Mouse (Mus musculus) embryonic facial prominence, embryonic 10.5 days (tissue): ENCODE results near the gene Cfl2. TPM values are rescaled to one million over a fixed set of nuclear protein-coding genes. Genes with fewer than 3 reads are reported as not detected.
"Not testable (repeated sequence)": the region's sequence is repeated elsewhere in the genome, so short reads cannot be mapped to it uniquely, and the experiment has no call there.

Experiments
- DNase-seq: peaks from one replicate; pipeline ENCODE4 v3.0.0-alpha.2; 2017; ENCODE audit warnings: low spot score
- H3K27ac ChIP-seq: fragments of 300-500 bp; sonication (generic); replicated peaks from 2 replicates; pipeline ENCODE4 v1.5.1; 2016; ENCODE audit warnings: mild to moderate bottlenecking
- H3K27me3 ChIP-seq: fragments of 300-500 bp; sonication (generic); replicated peaks from 2 replicates; pipeline ENCODE4 v1.6.1; 2016; ENCODE audit warnings: low read depth, mild to moderate bottlenecking; ENCODE audit not compliant: poor library complexity, severe bottlenecking
- H3K36me3 ChIP-seq: fragments of 300-500 bp; sonication (generic); replicated peaks from 2 replicates; pipeline ENCODE4 v1.6.1; 2016; ENCODE audit warnings: mild to moderate bottlenecking, moderate library complexity
- H3K4me1 ChIP-seq: fragments of 300-500 bp; sonication (generic); 2 replicates; pipeline ENCODE4 v1.6.1; 2016
- H3K4me3 ChIP-seq: fragments of 300-500 bp; sonication (generic); 2 replicates; pipeline ENCODE4 v1.5.1; 2016; ENCODE audit warnings: mild to moderate bottlenecking, moderate library complexity
- H3K9me3 ChIP-seq: fragments of 300-500 bp; sonication (generic); 2 replicates; pipeline ENCODE4 v1.6.1; 2016; ENCODE audit warnings: mild to moderate bottlenecking
- WGBS: fragments of 180-500 bp; shearing (Covaris S2); methylation state at CpG from one replicate; pipeline ENCODE4 v1.1.7; 2016; 5-methylcytosine and 5-hydroxymethylcytosine counted together
- polyA plus RNA-seq: library from polyadenylated mRNA; unstranded; fragments of >200 nt; fragmentation: Nextera tagmentation; extraction: Ambion mirVana; gene quantifications from 2 replicates; pipeline ENCODE4 v1.2.1, GENCODE M21; 2016

Cfl2 gene
- polyA plus RNA-seq, 1 experiment from 2014 or later, result 165 TPM

- WGBS, result 85% methylated on average over 2 of the region's 2 CpGs
- H3K4me1 ChIP-seq, result no peaks in the 10 kb centered on the region
- no peak overlapping the region for H3K4me3 ChIP-seq
- no peak overlapping the region for H3K27ac ChIP-seq
- no peak for DNase-seq
- H3K36me3 ChIP-seq, result peaks cover 19% of the 10 kb centered on the region
- H3K9me3 ChIP-seq, result no peaks in the 10 kb centered on the region
- H3K27me3 ChIP-seq, result no peaks in the 10 kb centered on the region
Measured at GRCm38 (mm10) chr12:54850551-54850950, 12.1 kb downstream of the Cfl2 start.

- Histone ChIP-seq H3K36me3 (0 out of 2 replicates have a peak, but pooled peaks cover 4% of the 10 kb centered on the region), H3K27me3 (no peaks in the 10 kb centered on the region), H3K9me3 (no peaks in the 10 kb centered on the region), H3K27ac (no peak overlapping the region), H3K4me3 (no peak overlapping the region), H3K4me1 (no peaks in the 10 kb centered on the region)
- no peak for DNase-seq
Measured at GRCm38 (mm10) chr12:54844415-54844814, 18.3 kb downstream of the Cfl2 start.

- no peak overlapping the region for H3K27ac ChIP-seq
- H3K27me3 ChIP-seq, result no peaks in the 10 kb centered on the region
- no peak for DNase-seq
- H3K4me1 ChIP-seq, result peaks cover under 1% of the 10 kb centered on the region; the same call in 1 of the 2 replicates
- WGBS, result 90% methylated on average over 1 of the region's 1 CpGs
- no peaks in the 10 kb centered on the region for H3K9me3 ChIP-seq
- H3K4me3 ChIP-seq, result no peak overlapping the region
- no peaks in the 10 kb centered on the region for H3K36me3 ChIP-seq
Measured at GRCm38 (mm10) chr12:54841576-54841975, 21.1 kb downstream of the Cfl2 start.

- Histone ChIP-seq H3K4me3 (no peak overlapping the region), H3K27me3 (no peaks in the 10 kb centered on the region), H3K36me3 (no peaks in the 10 kb centered on the region), H3K27ac (no peak overlapping the region), H3K9me3 (no peaks in the 10 kb centered on the region), H3K4me1 (peaks cover 13% of the 10 kb centered on the region)
- no peak for DNase-seq
- 83% methylated on average over 2 of the region's 2 CpGs for WGBS
Measured at GRCm38 (mm10) chr12:54839815-54840214, 22.9 kb downstream of the Cfl2 start.

GRCm38 (mm10) chr12:54838931-54839330 lies 23.7 kb downstream of the Cfl2 start:
- H3K4me1 ChIP-seq, result peaks cover 18% of the 10 kb centered on the region
- no peaks in the 10 kb centered on the region for H3K36me3 ChIP-seq
- no peaks in the 10 kb centered on the region for H3K27me3 ChIP-seq
- no peak overlapping the region for H3K4me3 ChIP-seq
- DNase-seq, result no peak
- no peaks in the 10 kb centered on the region for H3K9me3 ChIP-seq
- no peak overlapping the region for H3K27ac ChIP-seq

GRCm38 (mm10) chr12:54835608-54836570 lies 26.8 kb downstream of the Cfl2 start:
- DNase-seq, result no peak
- H3K27ac ChIP-seq, result 0 out of 2 replicates have a peak overlapping the region, but pooled peaks have one; percentile 70
- H3K9me3 ChIP-seq, result no peaks in the 10 kb centered on the region
- H3K27me3 ChIP-seq, result no peaks in the 10 kb centered on the region
- H3K4me1 ChIP-seq, result peaks cover 20% of the 10 kb centered on the region
- 0 out of 2 replicates have a peak overlapping the region, but pooled peaks have one; percentile 47 for H3K4me3 ChIP-seq
- H3K36me3 ChIP-seq, result no peaks in the 10 kb centered on the region
- 79% methylated on average over 18 of the region's 18 CpGs for WGBS

- H3K27me3 ChIP-seq, result no peaks in the 10 kb centered on the region
- peak overlapping the region; percentile 47 for H3K4me3 ChIP-seq
- WGBS, result 13% methylated on average over 11 of the region's 11 CpGs
- peak overlapping the region; percentile 70 for H3K27ac ChIP-seq
- DNase-seq, result peak; percentile 89
- no peaks in the 10 kb centered on the region for H3K36me3 ChIP-seq
- no peaks in the 10 kb centered on the region for H3K9me3 ChIP-seq
- peaks cover 20% of the 10 kb centered on the region for H3K4me1 ChIP-seq
Measured at GRCm38 (mm10) chr12:54834925-54835447, 27.7 kb downstream of the Cfl2 start.

GRCm38 (mm10) chr12:54833856-54834399 lies 28.7 kb downstream of the Cfl2 start:
- WGBS, result 73% methylated on average over 9 of the region's 9 CpGs
- no peak overlapping the region for H3K27ac ChIP-seq

GRCm38 (mm10) chr12:54831927-54832326 lies 30.8 kb downstream of the Cfl2 start:
- not testable (repeated sequence) for H3K27ac ChIP-seq, DNase-seq, H3K9me3 ChIP-seq, H3K4me3 ChIP-seq, H3K27me3 ChIP-seq, H3K36me3 ChIP-seq
- H3K4me1 ChIP-seq, result peaks cover 20% of the 10 kb centered on the region
- WGBS, result 85% methylated on average over 1 of the region's 1 CpGs

More at GRCm38 (mm10) chr12:54833856-54834399, 28.7 kb downstream of the Cfl2 start:
- Histone ChIP-seq H3K27me3 (no peaks in the 10 kb centered on the region), H3K9me3 (no peaks in the 10 kb centered on the region), H3K4me3 (no peak overlapping the region), H3K4me1 (peaks cover 20% of the 10 kb centered on the region), H3K36me3 (no peaks in the 10 kb centered on the region)
- DNase-seq, result no peak

GRCm38 (mm10) chr12:54830574-54830973 lies 32.1 kb downstream of the Cfl2 start:
- no peaks in the 10 kb centered on the region for H3K36me3 ChIP-seq
- no peak overlapping the region for H3K27ac ChIP-seq
- H3K9me3 ChIP-seq, result no peaks in the 10 kb centered on the region
- no peaks in the 10 kb centered on the region; the same call in 1 of the 2 replicates for H3K27me3 ChIP-seq
- peak; percentile 81 for DNase-seq
- H3K4me3 ChIP-seq, result no peak overlapping the region
- 16% methylated on average over 6 of the region's 6 CpGs for WGBS
- H3K4me1 ChIP-seq, result peaks cover 15% of the 10 kb centered on the region

GRCm38 (mm10) chr12:54829876-54830275 lies 32.8 kb downstream of the Cfl2 start:
- DNase-seq, result no peak
- Histone ChIP-seq H3K4me1 (peaks cover 8% of the 10 kb centered on the region), H3K9me3 (no peaks in the 10 kb centered on the region), H3K27me3 (no peaks in the 10 kb centered on the region; the same call in 1 of the 2 replicates), H3K4me3 (no peak overlapping the region), H3K27ac (no peak overlapping the region), H3K36me3 (no peaks in the 10 kb centered on the region)
- 59% methylated on average over 5 of the region's 5 CpGs for WGBS

- DNase-seq, result no peak
- no peaks in the 10 kb centered on the region for H3K36me3 ChIP-seq
- no peak overlapping the region for H3K4me3 ChIP-seq
- no peak overlapping the region for H3K27ac ChIP-seq
- no peaks in the 10 kb centered on the region; the same call in 1 of the 2 replicates for H3K27me3 ChIP-seq
- 81% methylated on average over 1 of the region's 1 CpGs for WGBS
- H3K9me3 ChIP-seq, result no peaks in the 10 kb centered on the region
- no peaks in the 10 kb centered on the region for H3K4me1 ChIP-seq
Measured at GRCm38 (mm10) chr12:54828043-54828442, 34.6 kb downstream of the Cfl2 start.
